Mouse (Mus musculus) CD4-positive, CD25-positive, alpha-beta regulatory T cell, adult 4 months (primary cell): ENCODE measurements around the gene Vwa5b2. TPM values are rescaled to one million over a fixed set of nuclear protein-coding genes. Genes with fewer than 3 reads are reported as not detected.

Experiments
- polyA plus RNA-seq, 2 experiments: library from polyadenylated mRNA; unstranded; fragments of 100-300 nt; shearing (Covaris generic); gene quantifications; one replicate each; pipeline ENCODE4 v1.2.1; 2017

Gene Vwa5b2
- polyA plus RNA-seq, 2 experiments from 2014 or later, result 0.16 TPM; not detected in 1

Other genes with a start within 250 kb of the Vwa5b2 start
- 10 to 100 TPM; 36.6 to 41.9 TPM for gene Abcc5, start 163.1 kb upstream of the Vwa5b2 start, polyA plus RNA-seq
- gene Eif2b5, start 90.7 kb upstream of the Vwa5b2 start, polyA plus RNA-seq, result 10 to 100 TPM; 12.0 to 16.3 TPM
- 10 to 100 TPM; 14.7 to 17.8 TPM for gene Dvl3, start 72.5 kb upstream of the Vwa5b2 start, polyA plus RNA-seq
- 100 to 1,000 TPM; 452 to 618 TPM for gene Ap2m1, start 54.0 kb upstream of the Vwa5b2 start, polyA plus RNA-seq
- gene Abcf3, start 40.9 kb upstream of the Vwa5b2 start, polyA plus RNA-seq, result 10 to 100 TPM; 74.2 to 95.0 TPM
- 10 to 100 TPM; 18.8 to 21.6 TPM for gene Eef1akmt4, start 22.1 kb downstream of the Vwa5b2 start, polyA plus RNA-seq
- not detected for gene Gm49333, start 22.1 kb downstream of the Vwa5b2 start, polyA plus RNA-seq
- 10 to 100 TPM; 31.9 to 41.6 TPM for gene Alg3, start 22.3 kb downstream of the Vwa5b2 start, polyA plus RNA-seq
- gene Camk2n2, start 31.8 kb downstream of the Vwa5b2 start, polyA plus RNA-seq, result not detected
- not detected for gene Ece2, start 40.4 kb downstream of the Vwa5b2 start, polyA plus RNA-seq
- gene Psmd2, start 62.2 kb downstream of the Vwa5b2 start, polyA plus RNA-seq, result 100 to 1,000 TPM; 179 to 222 TPM
- gene Eif4g1, start 78.8 kb downstream of the Vwa5b2 start, polyA plus RNA-seq, result 10 to 100 TPM; 56.0 to 66.6 TPM
- under 1 TPM; 0.34 to 0.59 TPM for gene Fam131a, start 103.8 kb downstream of the Vwa5b2 start, polyA plus RNA-seq
- gene Polr2h, start 128.2 kb downstream of the Vwa5b2 start, polyA plus RNA-seq, result 10 to 100 TPM; 59.3 to 62.4 TPM
- gene Clcn2, start 128.3 kb downstream of the Vwa5b2 start, polyA plus RNA-seq, result 1 to 10 TPM; 1.4 to 1.7 TPM
- gene Chrd, start 143.7 kb downstream of the Vwa5b2 start, polyA plus RNA-seq, result not detected
- not detected for gene Thpo, start 145.0 kb downstream of the Vwa5b2 start, polyA plus RNA-seq